Mouse (Mus musculus) monocyte, adult 2 months (primary cell): Measurements from ENCODE around the gene Mbtps1.

Experiments used
- DNase-seq, 2 experiments: peaks; one replicate each; pipeline ENCODE4 v3.0.0; 2022; ENCODE audit warnings: low spot score in 2 of 2, low read depth in 1 of 2

Mbtps1 gene

GRCm38 (mm10) chr8:119503191-119503767, 55.3 kb downstream of the Mbtps1 start:
- no peak for DNase-seq

DNA sequence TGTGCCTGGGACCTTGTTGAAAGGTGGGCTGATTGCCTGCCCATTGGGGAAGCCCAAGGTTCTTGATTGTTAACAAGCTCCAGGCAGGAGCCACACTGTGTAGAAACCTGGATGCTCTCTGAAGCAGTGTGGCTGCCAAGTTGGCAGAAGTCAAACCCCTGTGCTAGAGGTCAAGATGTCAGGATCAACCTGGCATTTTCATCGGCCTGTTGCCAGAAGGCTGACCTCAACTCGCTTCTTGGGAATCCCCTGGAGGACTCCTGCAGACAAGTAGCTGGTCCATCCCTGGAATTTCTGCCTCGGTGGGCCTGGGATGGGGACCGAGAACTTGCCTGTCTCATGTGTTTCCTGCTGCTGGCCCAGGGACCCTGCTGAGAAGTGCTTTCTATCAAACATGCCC, 56.4 kb downstream of the Mbtps1 start:
- no peak for DNase-seq

DNA sequence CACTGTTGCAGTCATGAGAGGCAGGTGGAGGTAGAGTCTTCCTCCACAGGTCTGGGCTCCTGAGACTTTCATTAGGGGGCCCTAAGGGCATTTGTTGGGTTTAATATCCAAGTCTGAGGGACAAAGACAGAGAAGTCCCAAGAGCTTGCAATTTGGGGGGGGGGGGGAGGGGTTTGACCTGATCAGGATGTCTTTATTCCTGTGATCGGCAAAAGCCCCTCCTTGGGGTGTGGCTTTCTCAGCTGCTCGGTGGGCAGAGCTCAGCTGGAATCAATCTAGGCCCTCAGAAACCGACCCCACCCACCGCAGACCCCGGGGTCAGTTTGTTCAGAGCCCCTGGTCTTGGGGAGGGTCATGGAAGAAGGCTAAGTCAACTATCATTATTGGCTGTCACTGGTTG, 56.9 kb downstream of the Mbtps1 start, which contains the start of gene Slc38a8:
Gene Slc38a8, minus strand, starts transcription at position 101 of the 400 bp plus-strand sequence.
- DNase-seq, result no peak

- DNase-seq, result no peak
Observed at GRCm38 (mm10) chr8:119499836-119500235, 58.7 kb downstream of the Mbtps1 start.

DNA sequence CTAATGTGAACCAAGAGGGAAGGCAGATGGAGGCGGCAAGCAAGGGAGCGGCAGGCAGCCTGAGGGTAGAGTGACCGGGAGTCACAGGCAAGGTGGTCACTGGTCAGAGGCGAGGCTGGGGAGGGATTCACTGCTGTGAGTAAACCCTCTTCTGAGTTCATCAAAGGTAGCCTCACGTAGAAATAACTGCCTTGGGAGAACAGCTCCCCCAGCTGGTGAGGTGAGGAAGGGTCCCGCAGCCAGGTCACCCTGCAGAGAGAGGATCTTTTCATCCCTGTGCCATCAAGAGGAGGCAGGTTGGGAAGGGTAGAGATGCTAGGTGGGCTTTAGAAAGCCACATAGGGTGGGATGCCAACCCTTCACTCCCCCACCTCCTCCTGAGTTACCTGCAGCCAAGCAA, 61.7 kb downstream of the Mbtps1 start:
- peak in 1 of 2 experiments; percentile 32 for DNase-seq

DNA sequence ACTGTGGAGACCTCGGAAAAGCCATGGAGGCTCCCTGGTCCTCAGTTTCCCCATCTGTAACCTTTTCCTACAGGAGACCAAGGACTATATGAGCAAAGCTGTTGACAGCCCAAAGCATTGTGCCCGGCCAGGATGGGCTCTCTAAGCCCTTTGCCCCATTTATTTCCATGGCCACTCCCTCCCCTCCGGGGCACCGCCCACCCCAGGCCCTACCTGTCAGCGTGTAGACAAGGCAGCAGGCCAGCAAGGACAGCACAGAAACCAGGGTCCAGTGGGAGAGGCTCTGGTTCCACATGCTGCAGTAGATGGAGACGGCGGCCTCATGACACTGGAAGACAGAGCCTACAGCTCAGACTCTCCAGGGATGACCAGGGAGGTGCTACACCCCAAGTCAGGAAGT, 71.4 kb downstream of the Mbtps1 start:
- DNase-seq, result no peak

DNA sequence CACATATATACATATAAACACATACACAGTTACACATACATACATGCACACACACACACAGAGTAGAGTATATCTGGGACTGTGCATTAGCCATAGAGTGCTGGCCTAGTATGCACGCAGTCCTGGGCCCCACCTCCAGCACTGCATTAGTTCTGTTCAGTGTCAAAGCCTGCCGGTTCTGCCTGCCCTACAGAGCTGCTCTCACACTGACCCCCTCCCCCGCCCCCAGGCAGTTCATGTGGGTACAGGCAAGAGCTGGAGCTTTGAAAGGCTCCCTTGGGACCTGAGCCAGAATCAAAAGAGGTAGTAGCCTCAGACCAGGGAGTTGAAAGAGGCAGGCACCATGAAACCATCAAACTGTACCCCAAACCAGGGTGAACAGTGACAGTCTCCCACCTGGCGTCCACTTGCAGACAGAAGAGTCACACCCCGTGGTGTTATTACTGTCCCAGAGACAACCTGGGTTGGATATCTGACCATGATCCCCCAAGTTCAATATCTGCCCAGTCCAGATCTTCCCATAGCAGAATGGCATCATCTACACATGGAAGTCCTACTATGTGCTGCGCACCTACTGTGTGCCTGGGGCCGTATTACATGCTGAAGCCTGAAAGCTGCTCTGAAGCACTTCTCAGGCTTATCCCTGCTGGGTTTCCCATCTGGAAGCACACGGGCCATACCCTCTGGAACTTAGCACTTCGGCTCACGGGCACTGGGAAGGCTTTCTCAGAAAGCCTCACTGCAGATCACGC, 74.2 kb downstream of the Mbtps1 start:
- no peak for DNase-seq

DNA sequence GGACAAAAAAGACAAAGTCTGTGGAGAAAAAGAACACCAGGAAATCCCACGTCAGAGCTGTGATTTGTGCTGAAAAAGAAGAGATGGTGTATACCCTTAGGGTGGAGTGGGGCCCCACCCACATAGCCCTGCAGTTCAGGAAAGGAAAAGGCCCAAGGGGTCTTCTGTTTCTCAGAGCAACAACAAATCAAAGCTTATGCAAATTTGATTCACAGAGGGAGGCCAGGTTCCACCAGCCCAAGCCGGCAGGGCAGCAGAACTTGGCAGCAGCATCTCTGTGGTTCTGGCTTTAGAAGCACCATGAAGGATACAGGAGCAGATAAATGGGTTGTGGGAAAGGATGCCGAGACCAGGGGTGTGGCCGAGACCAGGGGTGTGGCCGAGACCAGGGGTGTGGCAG, 79.9 kb downstream of the Mbtps1 start:
- no peak for DNase-seq

DNA sequence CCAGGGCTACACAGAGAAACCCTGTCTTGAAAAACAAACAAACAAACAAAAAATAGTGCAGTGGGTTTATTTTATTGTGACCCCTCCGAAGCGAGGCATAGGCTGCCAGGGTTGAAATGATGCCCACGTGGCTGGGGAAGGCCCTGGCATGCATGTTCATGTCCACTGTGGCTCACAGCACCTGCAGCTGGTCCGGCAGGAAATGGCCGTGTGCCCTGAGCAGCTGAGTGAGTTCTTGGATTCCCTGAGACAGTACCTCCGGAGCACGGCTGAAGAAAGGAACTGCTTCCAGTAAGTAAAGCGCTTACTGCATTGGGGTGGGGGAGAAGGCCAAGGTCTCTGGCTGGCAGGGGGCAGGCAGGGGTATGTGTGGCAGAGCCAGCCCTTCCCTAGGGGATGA, 90.4 kb downstream of the Mbtps1 start:
- DNase-seq, result no peak

DNA sequence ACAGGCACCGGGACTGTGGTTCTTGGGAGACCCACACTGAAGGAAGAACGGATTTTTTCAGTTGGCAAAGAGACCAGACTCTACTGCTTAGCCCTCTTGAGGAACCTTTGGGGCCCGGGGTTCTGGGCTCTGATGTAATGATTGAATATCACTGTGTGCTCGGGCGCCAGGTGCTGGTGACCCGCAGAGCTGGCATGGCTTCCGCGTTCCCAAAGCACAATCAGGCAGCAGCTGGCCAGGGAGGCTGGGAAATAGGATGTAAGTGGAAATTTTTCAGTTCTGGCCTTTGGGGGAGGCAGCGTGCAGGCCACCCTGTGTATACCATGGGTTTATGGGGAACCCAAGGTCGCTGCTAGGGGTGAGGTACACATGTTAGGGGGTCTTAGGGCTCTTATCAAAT, 91.7 kb downstream of the Mbtps1 start:
- DNase-seq, result no peak

DNA sequence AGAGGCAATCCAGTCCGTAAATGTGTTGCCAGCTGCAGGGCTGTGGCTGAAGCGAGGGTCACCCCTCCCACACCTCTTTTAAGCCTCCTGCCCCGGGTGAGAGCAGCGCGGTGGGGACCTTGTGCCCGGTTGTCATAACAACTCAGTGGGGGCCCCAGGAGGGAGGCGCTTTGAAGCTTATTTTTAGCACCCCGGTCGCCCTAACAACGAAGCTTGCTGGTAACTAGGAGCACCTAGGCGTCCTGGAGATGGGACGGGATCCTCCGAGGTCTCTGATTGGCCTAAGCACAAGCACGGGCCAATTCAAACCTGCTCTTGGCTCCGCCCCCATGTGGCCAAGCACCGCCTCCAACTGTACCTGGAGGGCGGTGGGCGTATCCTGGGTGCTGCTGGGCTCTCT, 92.4 kb downstream of the Mbtps1 start:
- no peak for DNase-seq

DNA sequence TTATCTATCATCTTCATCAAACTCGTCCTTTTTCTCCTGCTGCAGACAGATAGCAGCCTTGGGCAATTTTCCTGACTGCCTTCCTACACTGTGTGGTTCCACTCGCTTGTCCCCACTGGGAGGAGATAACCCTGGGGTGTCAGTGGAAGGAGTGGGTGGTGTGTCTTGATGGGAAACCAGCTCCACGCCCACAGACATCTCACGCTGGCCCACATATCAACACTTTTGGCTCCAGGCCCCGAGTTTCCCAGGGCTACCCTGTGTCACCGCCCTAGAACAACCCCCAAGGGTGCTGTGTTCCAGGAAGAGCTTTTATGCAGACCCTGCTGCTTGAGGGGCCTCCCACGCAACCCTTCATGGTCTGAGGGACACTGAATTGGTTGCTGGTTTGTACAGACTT, 94.8 kb downstream of the Mbtps1 start:
- DNase-seq, result no peak

GRCm38 (mm10) chr8:119461356-119461755, 97.2 kb downstream of the Mbtps1 start:
- no peak for DNase-seq

DNA sequence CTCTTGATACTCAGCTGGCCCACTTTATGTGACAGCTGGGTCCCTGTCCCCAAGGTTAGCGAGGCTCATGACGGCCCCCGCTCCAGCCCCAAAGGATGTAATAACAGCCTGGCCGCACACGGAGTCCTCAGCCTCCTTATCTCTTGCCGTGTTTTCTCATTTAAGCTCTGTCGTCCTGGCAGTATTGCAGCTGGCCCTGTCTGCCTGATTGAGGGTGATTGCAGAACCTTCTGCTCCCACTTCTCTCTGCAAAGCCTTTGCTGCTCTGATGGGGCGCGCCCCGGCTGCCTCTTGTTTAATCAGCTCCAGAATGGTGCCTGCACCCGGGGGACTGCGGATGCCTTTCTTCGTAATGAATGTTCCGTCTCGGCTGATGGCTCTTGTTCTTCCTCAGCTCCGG, 98.8 kb downstream of the Mbtps1 start:
- DNase-seq, result no peak
